Mouse (Mus musculus) heart, embryonic 15.5 days (tissue): ENCODE results near the gene Clec9a. TPM values are rescaled to one million over a fixed set of nuclear protein-coding genes. Genes with fewer than 3 reads are reported as not detected.

Experiments used
- ATAC-seq: fragments of 200-750 bp; cut with Nextera tagmentation; replicated peaks from 2 replicates; pipeline ENCODE4 v1.8.0; 2017; ENCODE audit warnings: low read depth, moderate TSS enrichment; ENCODE audit not compliant: insufficient number of reproducible peaks, insufficient read depth, low FRiP score
- H3K27ac ChIP-seq: fragments of 300-500 bp; sonication (generic); 2 replicates; pipeline ENCODE4 v1.5.1; 2015; ENCODE audit warnings: mild to moderate bottlenecking, inconsistent platforms
- H3K27me3 ChIP-seq: fragments of 300-500 bp; sonication (generic); 2 replicates; pipeline ENCODE4 v1.6.1; 2015; ENCODE audit warnings: inconsistent platforms
- H3K36me3 ChIP-seq: fragments of 300-500 bp; sonication (generic); 2 replicates; pipeline ENCODE4 v1.6.1; 2015; ENCODE audit warnings: mild to moderate bottlenecking, inconsistent platforms
- H3K4me1 ChIP-seq: fragments of 300-500 bp; sonication (generic); replicated peaks from 2 replicates; pipeline ENCODE4 v1.6.1; 2015; ENCODE audit warnings: inconsistent platforms
- H3K4me2 ChIP-seq: fragments of 300-500 bp; sonication (generic); 2 replicates; pipeline ENCODE4 v1.6.1; 2015; ENCODE audit warnings: inconsistent platforms, mild to moderate bottlenecking, moderate library complexity
- H3K4me3 ChIP-seq: fragments of 300-500 bp; sonication (generic); 2 replicates; pipeline ENCODE4 v1.5.1; 2015; ENCODE audit warnings: mild to moderate bottlenecking, inconsistent platforms
- H3K9ac ChIP-seq: fragments of 300-500 bp; sonication (generic); 2 replicates; pipeline ENCODE4 v1.6.1; 2015; ENCODE audit warnings: mild to moderate bottlenecking, inconsistent platforms
- H3K9me3 ChIP-seq: fragments of 300-500 bp; sonication (generic); replicated peaks from 2 replicates; pipeline ENCODE4 v1.6.1; 2016; ENCODE audit warnings: inconsistent platforms
- WGBS: fragments of 180-500 bp; shearing (Covaris S2); methylation state at CpG from one replicate; pipeline ENCODE4 v1.1.7; 2015; ENCODE audit warnings: mixed read lengths; 5-methylcytosine and 5-hydroxymethylcytosine counted together
- polyA plus RNA-seq: library from polyadenylated mRNA; unstranded; fragments of >200 nt; fragmentation: Nextera tagmentation; extraction: Ambion mirVana; gene quantifications from 2 replicates; pipeline ENCODE4 v1.2.1, GENCODE M21; 2015

The Clec9a gene
- polyA plus RNA-seq: 0.28 and 0.35 TPM in 2 replicates

DNA sequence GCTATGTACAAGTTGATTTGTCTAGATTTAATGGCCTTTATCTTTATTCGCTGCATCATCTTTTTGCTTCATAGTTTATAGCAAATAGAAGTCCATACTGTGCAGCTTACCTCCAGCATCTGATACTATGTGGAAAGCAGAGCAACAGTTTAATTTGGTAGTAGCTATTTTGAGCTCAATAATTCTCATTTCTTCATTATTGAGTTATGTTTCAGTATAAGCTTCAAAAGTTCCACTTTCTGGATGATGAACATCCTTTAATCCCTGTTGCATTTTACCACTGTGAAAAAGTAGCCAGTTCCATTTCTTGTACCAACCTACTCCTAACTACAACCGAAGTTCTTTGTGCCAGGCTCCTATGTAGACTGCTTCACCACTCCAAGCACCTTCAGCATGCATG lies at the start of gene Clec9a:
TSS of gene Clec9a (plus strand) at position 301 of the 400 bp plus-strand sequence.
- Histone ChIP-seq H3K9me3 (no peaks in the 10 kb centered on the region), H3K4me3 (no peak within 1 kb of the TSS), H3K27me3 (no peaks in the 10 kb centered on the region), H3K9ac (no peak within 1 kb of the TSS), H3K4me2 (no peak within 1 kb of the TSS), H3K4me1 (no peaks in the 10 kb centered on the region), H3K36me3 (no peaks in the 10 kb centered on the region), H3K27ac (no peak within 1 kb of the TSS)
- no peak for ATAC-seq
- WGBS: 77% methylated on average over 2 of the region's 2 CpGs

DNA sequence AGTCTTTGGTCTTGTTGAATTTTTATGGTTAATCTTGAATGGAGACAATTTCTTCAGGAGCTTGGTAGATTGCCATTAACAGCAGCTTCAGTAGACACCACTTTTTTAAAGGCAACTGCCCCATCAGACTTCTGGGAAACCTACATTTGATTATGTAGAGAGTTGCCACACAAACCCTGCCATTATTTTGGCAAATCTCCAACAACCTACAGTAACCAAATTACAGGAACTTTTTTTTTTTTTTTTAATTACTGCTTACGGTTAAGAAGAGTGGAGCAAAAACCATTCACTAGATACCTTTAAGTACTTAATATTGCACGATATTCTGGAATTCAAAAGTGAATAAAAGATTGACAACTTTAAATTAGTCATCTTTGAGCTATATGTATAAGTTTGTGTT lies 49.1 kb upstream of the Clec9a start:
- Histone ChIP-seq H3K36me3 (no peaks in the 10 kb centered on the region), H3K27ac (no peak overlapping the region), H3K27me3 (no peaks in the 10 kb centered on the region), H3K4me1 (no peaks in the 10 kb centered on the region), H3K9ac (no peak overlapping the region), H3K9me3 (no peaks in the 10 kb centered on the region), H3K4me3 (no peak overlapping the region), H3K4me2 (no peak overlapping the region)
- no peak for ATAC-seq
- WGBS: 86% methylated on average over 2 of the region's 2 CpGs

DNA sequence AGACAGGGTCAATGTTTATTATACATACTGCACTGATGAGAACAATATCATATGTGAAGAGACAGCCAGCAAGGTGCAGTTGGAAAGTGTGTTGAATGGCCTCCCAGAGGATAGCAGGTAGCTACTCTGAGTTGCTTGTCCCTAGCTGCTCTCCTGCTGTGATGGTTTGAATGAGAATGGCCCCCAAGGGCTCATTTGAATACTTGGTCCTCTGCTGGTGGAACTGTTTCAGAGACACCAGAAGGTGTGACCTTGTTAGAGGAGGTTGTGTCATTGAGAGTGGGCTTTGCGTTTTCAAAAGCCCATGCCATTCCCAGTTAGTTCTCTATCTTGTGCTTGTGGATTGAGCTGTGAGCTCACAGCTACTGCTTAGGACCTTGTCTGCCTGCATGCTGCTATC lies 44.7 kb upstream of the Clec9a start:
- H3K4me2 ChIP-seq: no peak overlapping the region
- no peaks in the 10 kb centered on the region for H3K4me1 ChIP-seq
- no peaks in the 10 kb centered on the region for H3K27me3 ChIP-seq
- no peaks in the 10 kb centered on the region for H3K36me3 ChIP-seq
- no peak overlapping the region for H3K27ac ChIP-seq
- H3K9ac ChIP-seq: no peak overlapping the region
- 18% methylated on average over 1 of the region's 1 CpGs for WGBS
- H3K9me3 ChIP-seq: no peaks in the 10 kb centered on the region
- H3K4me3 ChIP-seq: no peak overlapping the region
- no peak for ATAC-seq

DNA sequence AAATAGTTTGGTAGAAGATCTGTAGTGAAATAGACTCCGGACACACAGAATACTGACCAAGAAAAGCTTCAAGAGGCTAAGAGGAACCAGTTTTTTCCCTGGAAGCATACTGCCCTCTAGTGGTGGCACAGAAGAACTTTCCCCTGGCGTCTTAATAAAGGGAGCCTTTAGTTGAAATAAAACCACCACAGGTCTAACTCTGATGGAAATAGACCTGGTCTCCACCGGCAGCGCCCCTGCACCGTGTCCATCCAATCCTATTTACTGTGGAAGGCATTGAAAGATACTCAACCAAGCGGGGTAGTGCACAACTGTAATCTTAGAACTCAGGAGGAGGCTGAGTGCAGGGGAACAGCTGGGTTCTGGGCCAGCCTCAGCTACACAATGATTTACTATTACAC lies 42.7 kb upstream of the Clec9a start:
- no peaks in the 10 kb centered on the region for H3K27me3 ChIP-seq
- no peaks in the 10 kb centered on the region for H3K36me3 ChIP-seq
- no peak overlapping the region for H3K4me3 ChIP-seq
- 8% methylated on average over 6 of the region's 6 CpGs for WGBS
- no peak overlapping the region for H3K27ac ChIP-seq
- ATAC-seq: no peak
- H3K9ac ChIP-seq: no peak overlapping the region
- H3K4me1 ChIP-seq: no peaks in the 10 kb centered on the region
- no peaks in the 10 kb centered on the region for H3K9me3 ChIP-seq
- H3K4me2 ChIP-seq: no peak overlapping the region

DNA sequence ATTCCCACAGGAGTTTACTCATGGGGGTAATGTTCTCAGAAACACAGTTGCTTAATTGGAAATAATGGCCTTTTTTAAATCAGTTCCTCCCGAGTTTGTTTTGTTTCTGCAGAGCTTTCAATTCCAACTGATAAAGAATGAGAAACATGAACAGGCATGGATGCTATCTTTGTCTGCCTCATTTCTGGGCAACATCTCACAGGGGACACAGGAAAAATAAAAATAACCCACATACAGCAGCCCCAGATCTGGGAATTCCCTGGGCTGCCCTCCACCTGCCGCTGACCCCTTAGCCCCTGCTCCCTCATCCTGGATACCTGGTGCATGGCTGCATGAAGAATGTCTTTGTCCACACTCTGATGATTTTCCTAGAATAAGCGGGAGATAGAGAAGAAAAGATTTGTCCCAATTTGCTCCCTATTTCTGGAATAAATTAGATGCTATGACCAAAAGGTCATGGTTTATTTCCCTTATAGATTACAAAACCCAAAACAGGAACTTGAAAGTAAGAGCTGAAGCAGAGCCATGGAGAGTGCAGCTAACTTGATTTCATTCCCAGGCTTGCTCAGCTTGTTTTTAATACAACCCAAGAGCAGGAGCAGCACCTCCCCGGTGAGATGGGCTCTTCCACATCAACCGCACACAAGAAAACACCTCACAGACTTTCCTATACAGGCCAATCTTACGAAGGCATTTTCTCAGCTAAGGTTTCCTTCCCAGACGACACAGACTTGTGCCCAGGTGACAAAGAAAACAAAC lies 39.1 kb upstream of the Clec9a start:
- H3K4me3 ChIP-seq: no peak overlapping the region
- 50% methylated on average over 7 of the region's 7 CpGs for WGBS
- no peak overlapping the region for H3K4me2 ChIP-seq
- no peaks in the 10 kb centered on the region for H3K9me3 ChIP-seq
- H3K9ac ChIP-seq: no peak overlapping the region
- H3K27ac ChIP-seq: no peak overlapping the region
- no peaks in the 10 kb centered on the region for H3K27me3 ChIP-seq
- no peaks in the 10 kb centered on the region for H3K36me3 ChIP-seq
- ATAC-seq: no peak
- no peaks in the 10 kb centered on the region for H3K4me1 ChIP-seq

DNA sequence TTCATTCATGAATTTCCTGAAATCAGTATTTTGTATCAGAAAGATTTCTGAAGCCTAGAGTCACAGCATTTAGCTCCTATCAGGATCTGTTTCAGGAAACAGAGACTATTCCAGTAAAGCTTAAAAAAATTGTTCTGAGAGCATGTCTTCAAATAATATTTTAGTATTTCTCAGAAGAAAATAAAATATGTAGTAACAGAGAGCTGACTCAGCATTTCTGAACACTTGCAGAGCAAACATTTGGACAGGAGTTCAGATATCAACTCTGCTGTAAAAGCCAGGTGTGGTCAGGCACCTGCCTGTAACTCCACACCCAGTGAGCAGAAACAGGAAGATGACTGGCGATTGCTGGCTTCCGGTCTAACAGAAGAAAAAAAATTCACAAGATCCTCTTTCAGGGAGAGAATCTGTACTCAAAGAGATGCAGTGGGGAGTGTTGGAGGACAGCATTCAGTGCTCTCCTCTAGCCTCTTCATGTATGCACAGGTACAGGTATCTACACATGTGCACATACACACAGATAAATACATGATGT lies 33.7 kb upstream of the Clec9a start:
- no peaks in the 10 kb centered on the region for H3K36me3 ChIP-seq
- no peaks in the 10 kb centered on the region for H3K4me1 ChIP-seq
- WGBS: 73% methylated on average over 2 of the region's 2 CpGs
- no peak overlapping the region for H3K9ac ChIP-seq
- H3K27me3 ChIP-seq: no peaks in the 10 kb centered on the region
- H3K4me3 ChIP-seq: no peak overlapping the region
- H3K27ac ChIP-seq: no peak overlapping the region
- no peak for ATAC-seq
- no peak overlapping the region for H3K4me2 ChIP-seq
- H3K9me3 ChIP-seq: no peaks in the 10 kb centered on the region

DNA sequence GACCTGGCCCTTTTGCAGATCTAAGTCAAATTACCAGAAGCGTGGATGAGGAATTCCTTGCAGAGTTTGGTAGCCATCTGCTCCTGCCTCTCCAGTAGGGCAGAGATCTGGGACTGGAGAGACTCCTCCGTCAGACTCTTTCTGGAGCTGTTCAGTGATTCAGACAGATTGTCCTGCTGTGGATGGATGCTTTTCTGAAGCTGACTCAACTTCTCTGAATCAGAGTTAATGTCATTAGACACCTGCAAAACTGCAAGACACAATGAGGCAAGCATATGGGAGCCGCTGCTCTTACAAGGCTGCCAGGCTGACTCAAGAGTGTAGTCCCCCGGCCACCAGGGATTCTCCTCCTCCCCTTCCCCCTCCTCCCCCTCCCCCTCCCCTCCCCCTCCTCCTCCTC lies 28.2 kb upstream of the Clec9a start:
- H3K4me2 ChIP-seq: no peak overlapping the region
- peaks cover 2% of the 10 kb centered on the region; the same call in 1 of the 2 replicates for H3K4me1 ChIP-seq
- 74% methylated on average over 4 of the region's 4 CpGs for WGBS
- H3K27me3 ChIP-seq: no peaks in the 10 kb centered on the region
- no peaks in the 10 kb centered on the region for H3K36me3 ChIP-seq
- no peak overlapping the region for H3K27ac ChIP-seq
- H3K9me3 ChIP-seq: no peaks in the 10 kb centered on the region
- H3K9ac ChIP-seq: no peak overlapping the region
- H3K4me3 ChIP-seq: no peak overlapping the region
- ATAC-seq: no peak

DNA sequence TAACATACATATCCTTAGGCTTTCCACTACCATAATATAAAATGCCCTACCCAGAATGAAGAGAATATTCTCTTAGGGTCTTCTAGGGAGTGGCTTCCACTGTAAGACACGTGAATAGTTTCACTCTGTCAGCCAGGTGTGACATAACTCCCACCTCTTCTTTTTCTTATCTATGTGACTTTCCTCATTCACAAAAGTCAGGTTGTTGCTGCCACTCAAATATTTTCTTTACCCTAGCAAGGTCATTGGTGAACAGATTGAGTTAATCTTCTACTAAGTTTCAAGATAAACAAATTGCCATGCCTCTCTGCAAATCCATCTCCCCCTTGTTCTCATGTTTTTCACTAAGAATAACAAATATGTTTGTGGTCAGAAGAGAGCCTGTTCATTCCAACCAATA lies 26.9 kb upstream of the Clec9a start:
- peaks cover 2% of the 10 kb centered on the region; the same call in 1 of the 2 replicates for H3K4me1 ChIP-seq
- H3K4me2 ChIP-seq: no peak overlapping the region
- no peaks in the 10 kb centered on the region for H3K27me3 ChIP-seq
- H3K36me3 ChIP-seq: no peaks in the 10 kb centered on the region
- H3K27ac ChIP-seq: no peak overlapping the region
- WGBS: 60% methylated on average over 1 of the region's 1 CpGs
- ATAC-seq: no peak
- no peaks in the 10 kb centered on the region for H3K9me3 ChIP-seq
- no peak overlapping the region for H3K4me3 ChIP-seq
- H3K9ac ChIP-seq: no peak overlapping the region

DNA sequence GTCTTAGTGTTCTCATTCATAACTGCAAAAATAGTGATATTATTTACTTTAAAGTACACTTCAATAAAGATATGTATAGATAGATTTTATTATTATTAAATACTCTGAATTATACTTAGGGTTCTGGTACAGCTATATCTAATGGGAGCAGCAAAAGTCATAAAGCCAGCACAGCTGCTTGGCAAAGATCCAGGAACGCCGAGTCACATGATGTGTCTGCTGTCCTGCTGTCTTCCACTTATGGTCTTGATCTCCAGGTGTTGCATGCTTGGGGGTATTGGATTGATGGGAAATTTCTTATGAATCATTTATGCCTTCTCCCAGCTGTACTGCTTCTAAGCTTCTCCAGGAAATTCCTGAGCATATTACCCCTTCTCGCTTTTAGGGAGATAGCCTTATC lies 25.2 kb upstream of the Clec9a start:
- Histone ChIP-seq H3K4me3 (no peak overlapping the region), H3K4me2 (no peak overlapping the region), H3K27ac (no peak overlapping the region), H3K9me3 (no peaks in the 10 kb centered on the region), H3K4me1 (peaks cover 2% of the 10 kb centered on the region; the same call in 1 of the 2 replicates), H3K36me3 (no peaks in the 10 kb centered on the region), H3K9ac (no peak overlapping the region), H3K27me3 (no peaks in the 10 kb centered on the region)
- ATAC-seq: no peak
- whole genome bisulfite sequencing: 70% methylated on average over 3 of the region's 3 CpGs

DNA sequence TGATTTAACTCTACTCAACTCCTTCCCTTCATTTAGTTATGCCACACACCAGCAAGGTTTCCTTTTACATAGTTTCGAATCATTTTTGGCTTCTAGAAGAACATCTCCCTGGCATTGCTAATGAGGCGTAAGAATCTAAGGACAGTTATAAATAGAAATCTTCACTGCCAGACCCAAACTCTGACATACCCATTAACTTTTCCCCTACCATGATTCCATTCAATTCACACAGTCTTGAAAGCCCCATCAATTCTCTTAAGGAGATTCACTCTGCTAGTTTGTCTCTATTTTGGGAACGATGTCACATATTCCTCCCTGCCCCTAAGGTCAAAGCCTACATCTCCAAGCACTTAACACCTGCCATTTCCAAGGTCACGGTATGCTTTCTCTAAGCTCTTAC lies 23.7 kb upstream of the Clec9a start:
- Histone ChIP-seq H3K27ac (no peak overlapping the region), H3K9ac (no peak overlapping the region), H3K4me2 (no peak overlapping the region), H3K4me3 (no peak overlapping the region), H3K36me3 (no peaks in the 10 kb centered on the region), H3K27me3 (no peaks in the 10 kb centered on the region), H3K4me1 (peaks cover 2% of the 10 kb centered on the region; the same call in 1 of the 2 replicates), H3K9me3 (no peaks in the 10 kb centered on the region)
- 58% methylated on average over 4 of the region's 4 CpGs for WGBS
- no peak for ATAC-seq

DNA sequence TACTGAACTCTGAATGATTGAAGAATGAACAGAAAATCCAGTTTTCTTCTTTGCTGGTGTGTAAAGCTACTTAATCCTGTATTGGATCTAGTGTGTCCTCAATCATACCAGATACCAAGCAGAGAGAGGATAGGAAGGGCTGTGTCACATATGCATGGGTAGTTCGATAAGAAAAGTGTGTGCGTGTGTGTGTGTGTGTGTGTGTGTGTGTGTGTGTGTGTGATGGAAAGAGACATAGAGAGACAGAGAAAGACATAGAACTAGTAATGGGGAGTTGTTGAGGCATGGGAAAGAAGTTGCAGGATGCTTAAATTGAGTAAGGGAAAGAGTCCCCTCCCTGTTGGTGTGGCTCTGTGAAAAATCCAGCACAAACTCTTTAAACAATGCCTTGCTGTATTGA lies 22.9 kb upstream of the Clec9a start, which contains the start of gene Clec12b:
TSS of gene Clec12b (minus strand) at position 101 of the 400 bp plus-strand sequence.
- Histone ChIP-seq H3K4me1 (peaks cover 2% of the 10 kb centered on the region; the same call in 1 of the 2 replicates), H3K9ac (no peak within 1 kb of the TSS), H3K27me3 (no peaks in the 10 kb centered on the region), H3K4me3 (no peak within 1 kb of the TSS), H3K4me2 (no peak within 1 kb of the TSS), H3K27ac (no peak within 1 kb of the TSS), H3K36me3 (no peaks in the 10 kb centered on the region), H3K9me3 (no peaks in the 10 kb centered on the region)
- WGBS: 66% methylated on average over 2 of the region's 2 CpGs
- no peak for ATAC-seq
